Mouse (Mus musculus): ENCODE measurements around the gene Haspin. TPM values are rescaled to one million over a fixed set of nuclear protein-coding genes. Genes with fewer than 3 reads are reported as not detected.

Gene Haspin
- 0.66 and 1.3 TPM in 2 replicates for polyA plus RNA-seq (2012; rRNA removed)

DNA sequence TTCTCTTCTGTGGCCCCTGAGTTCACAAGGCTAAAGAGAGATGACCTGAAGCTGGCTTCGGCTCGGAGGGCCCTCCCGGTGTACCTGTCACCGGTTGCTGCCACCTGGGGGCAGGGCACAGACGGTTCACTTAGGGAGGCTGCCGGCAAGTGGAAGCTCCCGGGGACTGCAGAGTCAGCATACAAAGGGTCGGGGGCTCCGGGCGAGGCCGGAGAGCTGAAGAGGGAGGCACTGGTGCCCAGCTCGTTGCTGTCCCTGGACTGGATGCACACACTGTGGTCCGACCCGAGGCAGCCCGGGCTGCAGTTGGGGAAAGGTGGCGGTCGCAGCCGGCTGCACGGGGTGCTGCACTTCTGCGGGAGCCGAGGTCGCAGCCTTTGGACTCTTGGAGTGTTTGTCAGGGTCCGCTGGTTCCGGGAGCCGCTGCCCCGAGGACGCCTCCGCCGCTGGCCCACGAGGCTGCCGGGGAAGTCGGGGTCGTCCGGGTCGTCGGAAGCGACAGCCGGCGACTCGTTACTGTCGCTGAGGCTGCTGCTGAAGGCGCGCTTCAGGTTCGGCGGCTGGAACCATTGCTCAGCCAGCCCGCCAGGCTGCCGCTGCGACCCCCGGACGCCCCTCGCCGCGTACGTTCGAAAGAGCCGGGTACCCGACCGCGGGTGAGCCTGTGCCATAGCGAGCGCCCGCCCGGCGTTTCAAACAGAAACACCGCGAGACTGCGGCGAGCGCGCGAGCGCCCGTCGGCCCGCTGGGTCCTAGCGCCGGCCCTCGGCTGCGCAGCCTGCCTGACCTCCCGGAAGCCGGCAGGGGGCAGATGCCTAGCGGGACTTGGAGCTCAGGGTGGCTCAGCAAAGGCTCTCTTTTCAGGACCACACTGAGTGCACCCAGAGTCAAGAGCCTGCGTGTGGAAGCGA lies at the start of gene Haspin:
Gene Haspin, minus strand, starts transcription at position 704 of the 911 bp plus-strand sequence.
- no peak for DNase-seq (ENCODE audit: low read depth)

DNA sequence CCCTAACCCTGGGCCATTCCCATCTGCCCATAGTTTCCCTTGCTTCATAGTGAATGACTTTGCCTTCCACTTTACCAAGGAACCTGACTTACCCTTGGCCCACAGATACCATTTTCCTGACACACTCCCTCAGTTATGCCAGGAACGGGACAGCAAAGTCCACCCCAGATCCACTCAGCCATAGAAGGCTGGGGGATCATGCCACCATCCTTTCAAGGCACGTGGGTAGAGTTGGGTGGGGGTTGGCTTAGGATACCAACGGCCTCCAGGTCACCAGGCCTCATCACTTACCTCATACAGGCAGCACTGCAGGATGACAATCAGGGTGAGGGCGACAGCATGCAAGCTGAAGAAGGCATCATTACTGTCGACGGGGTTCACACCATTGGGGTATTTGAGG lies 49.1 kb upstream of the Haspin start:
- no peak for DNase-seq (ENCODE audit: low read depth)

DNA sequence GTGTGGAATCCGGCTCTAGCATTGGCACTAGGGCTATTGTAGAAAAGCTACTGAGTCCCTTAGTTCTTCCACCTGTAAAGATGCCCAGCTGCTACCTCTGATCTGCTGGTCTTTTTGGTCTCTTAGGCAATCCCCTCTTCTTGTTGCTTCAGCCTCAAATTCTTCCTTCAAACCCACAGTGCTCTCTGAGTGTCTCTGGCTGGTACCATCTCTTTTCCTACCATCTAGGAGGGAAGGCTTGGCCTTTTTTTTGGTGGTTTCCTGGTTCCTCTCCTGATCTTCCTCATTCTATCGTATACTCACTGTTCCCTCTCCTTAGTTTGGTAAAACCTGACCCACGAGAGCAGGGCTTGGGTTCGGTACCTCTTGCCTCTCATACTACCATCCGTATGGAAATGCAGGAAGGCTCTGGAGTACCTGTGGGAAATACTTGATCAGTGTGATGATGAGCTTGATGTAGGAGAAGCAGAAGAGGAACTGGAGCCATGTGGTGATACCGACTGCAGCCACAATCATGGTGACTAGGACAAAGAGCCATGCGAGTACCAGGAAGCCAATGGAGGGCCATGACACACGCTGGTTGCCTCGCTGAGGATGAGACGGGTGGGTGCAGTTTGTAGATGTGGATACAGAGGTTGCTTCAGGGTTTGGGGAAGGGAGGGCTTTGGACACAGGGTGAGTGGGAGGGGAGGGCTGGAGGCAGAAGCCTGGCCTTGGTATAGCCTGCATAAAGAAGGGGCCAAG lies 48.0 kb upstream of the Haspin start:
- DNase-seq (ENCODE audit: low read depth) = no peak

DNA sequence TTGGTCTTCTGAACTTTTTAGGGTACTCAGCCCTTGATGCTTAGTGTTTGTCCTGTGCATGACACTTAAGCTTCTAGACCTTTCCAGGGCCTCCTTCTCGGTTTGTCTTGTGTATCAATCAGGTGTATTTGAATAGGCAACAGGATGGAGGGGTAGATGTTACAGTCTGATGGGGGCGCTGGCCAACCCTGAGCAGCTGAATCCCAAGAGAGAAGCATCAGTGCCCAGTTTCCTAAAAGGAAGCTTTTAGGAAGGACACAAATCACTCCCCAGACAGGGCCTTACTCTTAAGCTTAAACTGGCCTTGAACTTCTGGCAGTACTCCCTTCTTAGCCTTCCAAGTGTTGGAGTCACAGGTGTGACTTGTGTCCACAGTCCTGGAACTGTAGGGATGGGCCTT lies 39.8 kb upstream of the Haspin start:
- no peak for DNase-seq (ENCODE audit: low read depth)

DNA sequence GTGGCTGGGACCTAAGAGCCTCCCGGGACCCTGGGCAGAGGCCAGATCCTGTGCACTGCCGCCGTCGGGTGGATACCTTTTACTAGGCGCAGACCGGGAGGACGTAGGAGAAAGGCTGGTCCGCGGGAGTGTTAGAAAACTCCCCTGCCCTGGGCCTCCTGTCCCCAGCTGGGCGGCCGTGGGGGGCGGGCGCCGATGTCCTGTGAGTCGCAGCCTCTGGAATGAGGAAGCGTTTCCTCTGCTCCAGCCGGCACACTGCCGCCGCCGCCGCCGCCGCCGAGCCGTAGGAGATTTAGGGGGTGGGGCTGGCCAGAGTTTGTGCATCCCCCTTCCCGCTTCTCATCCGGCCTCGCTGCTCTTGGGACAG lies 39.4 kb upstream of the Haspin start:
- no peak for DNase-seq (ENCODE audit: low read depth)

DNA sequence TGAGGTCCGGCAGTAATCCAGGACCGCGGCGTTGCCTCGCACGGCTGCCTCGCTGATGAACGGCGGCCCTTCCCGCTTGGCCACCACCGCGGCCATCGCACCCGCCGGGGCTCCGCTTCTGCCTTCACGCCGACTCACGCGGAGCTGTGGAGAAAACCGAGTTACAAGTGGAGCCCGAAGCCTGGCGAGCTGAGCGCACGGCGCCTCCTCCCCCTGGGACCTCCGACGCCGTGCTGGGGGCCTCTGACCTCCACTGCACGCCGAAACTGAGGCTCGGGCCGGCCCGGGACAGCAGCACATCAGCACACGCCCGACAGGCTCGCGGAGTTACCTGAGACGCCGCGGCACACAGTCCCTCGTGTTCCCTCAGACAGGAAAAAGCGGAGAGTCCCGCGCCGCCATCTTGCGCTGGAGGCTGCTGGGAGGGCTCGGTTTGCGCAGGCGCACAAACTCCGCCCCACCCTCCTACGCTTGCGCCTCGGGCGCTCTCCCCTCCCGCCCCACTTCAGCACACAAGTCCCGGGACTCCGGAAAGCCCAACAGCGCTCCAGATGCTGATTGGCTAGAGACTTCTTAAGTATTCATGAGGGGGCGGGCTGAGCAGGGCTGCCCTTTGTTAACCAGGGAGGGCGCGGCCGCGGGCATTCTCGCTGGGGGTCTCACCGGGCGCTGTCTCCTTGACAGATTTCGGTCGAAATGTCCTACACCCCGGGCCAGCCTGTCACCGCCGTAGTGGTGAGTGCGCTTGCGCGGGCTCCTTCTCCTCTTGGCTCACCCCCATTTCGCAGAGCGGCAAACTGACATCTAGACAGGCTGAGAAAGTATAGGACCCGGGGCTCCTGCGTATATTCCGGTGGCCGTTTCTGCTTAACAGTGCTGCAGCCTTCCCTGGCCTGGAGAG lies 38.8 kb upstream of the Haspin start, which contains the start of the genes Emc6 and Tax1bp3:
Gene Emc6, minus strand, starts transcription at position 430 of the 901 bp plus-strand sequence.
Gene Tax1bp3, plus strand, starts transcription at position 476 of the 901 bp plus-strand sequence.
- no peak for DNase-seq (ENCODE audit: low read depth)

DNA sequence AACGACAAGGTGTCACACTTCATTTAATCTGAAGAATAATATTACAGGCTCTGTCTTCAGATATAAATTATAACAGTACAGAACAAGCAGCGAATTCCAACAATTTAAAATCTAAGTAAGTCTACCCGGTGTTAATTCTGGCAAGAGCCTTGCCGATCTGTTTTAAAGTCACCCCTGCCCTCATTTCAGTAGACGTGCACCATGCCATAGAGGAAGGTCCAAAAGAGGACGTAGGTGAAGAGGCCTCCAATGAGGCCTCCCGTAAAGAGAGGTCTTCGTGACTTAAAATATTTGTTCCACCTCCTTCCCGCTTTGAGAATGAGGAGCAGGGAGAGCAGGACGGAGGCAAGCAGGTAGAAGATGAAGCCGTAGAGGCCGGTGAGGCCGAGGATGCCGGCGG lies 38.1 kb upstream of the Haspin start:
- DNase-seq (ENCODE audit: low read depth) = no peak

DNA sequence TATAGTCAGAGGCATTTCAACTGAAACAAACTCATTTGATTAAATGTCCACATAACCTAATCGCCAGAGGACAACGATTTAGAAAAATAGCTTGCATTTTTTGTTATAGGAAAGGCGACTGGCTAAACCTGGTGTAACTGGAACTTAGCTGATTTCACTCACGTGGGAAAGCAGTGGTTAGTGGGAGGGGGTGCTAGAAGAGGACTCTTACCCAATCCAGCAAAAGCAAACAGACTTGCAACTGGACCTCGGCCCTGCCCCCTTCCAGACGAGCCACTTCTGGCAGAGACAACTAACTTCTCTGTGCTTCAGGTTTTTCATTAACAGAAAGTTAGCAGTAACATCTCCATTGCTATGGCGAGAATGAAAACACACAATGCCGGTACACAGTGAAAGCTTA lies 37.5 kb upstream of the Haspin start:
- DNase-seq (ENCODE audit: low read depth) = no peak

DNA sequence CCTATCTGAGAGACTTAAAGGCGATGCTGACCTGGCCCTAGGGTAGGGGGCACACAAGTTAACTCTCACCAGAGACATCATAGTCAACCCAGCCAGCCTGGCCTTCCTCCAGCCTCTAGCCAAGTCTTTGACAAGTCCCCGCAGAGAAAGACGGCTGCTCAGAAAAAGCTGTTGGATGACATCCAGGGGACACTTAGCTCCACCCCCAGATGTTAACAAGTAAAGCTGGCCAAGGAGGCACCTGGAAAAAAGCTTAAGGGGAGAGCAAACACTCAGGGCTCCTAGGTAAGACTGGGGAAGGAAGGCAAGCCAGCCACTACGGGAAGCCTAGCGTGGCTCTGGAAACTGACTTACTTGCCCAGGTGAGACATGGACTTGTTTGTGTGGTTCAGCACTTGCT lies 34.1 kb upstream of the Haspin start:
- no peak for DNase-seq (ENCODE audit: low read depth)

DNA sequence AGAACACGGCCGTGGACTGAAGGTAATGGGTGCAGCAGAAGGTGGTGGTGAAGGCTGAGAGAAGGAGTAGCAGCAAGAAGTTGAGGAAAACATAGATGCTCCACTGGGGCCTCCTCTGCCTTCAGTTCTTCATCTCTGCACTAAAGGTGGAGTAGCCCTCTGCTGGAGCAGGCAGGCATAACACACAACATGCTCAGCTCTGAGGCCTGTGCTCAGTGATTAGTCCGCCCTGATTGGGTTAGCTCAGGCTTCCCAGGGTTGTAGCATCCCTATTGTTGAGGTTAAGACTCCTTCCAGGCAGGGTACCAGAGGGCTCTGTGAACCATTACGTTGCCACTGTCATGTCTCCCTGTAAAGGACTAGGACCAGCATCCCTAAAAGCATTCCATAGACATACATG lies 31.1 kb upstream of the Haspin start:
- DNase-seq (ENCODE audit: low read depth) = no peak

DNA sequence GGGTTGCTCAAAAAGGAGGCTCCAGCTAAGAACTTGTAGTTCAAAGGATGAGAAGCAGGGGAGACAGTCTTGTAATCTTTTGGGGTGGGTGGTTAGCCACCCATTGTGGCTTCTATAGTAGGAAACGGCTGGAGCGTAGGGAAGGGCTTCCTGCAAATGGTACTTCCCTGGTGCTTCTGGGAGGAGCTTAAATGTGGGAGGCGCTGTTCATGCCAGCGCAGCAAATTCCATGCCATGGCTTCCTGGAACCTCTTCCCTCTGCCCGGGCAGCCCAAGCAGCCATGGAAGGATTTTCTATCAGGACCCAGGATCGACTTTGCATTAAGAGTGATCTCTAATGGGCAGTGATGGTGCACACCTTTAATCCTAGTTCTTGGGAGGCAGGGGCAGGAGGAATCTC lies 30.5 kb upstream of the Haspin start:
- DNase-seq (ENCODE audit: low read depth) = no peak

DNA sequence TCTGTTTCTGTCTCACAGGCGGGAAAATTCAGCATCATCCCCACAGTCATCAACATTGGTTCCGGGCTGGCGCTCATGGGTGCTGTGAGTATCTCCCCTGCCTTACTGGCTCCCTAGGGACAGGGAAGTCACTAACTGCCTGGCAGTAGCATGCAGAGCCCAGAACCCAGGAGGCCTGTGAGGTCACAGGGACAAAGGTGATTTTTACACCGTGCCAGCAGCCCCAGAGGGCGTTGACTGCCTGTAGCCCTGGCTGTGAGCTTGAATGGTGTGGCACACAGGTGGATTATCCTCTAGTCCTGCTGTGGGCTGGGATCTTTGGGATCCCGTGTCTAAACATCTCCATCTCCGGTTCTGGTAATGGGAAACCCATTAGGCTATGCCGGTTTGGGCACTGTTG lies 30.0 kb upstream of the Haspin start:
- no peak for DNase-seq (ENCODE audit: low read depth)

DNA sequence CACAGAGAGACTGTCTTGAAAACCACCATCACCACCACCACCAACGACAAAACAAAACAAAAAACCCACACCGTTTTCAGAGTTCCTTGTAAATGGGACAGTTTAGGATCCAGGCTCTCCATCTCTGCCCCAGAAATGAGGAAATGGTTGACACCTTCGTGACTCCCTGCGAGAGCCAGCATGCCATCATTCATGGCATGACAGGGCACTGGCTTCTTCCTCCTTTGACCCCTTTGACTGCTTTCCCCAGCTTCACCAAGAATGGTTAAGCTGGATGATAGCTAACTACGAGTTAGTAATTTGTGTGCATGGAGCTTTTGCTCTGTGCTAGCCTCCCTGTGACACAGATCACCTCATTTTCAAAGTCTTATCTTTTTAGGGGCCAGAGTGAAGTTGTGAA lies 24.2 kb upstream of the Haspin start:
- DNase-seq (ENCODE audit: low read depth) = no peak

DNA sequence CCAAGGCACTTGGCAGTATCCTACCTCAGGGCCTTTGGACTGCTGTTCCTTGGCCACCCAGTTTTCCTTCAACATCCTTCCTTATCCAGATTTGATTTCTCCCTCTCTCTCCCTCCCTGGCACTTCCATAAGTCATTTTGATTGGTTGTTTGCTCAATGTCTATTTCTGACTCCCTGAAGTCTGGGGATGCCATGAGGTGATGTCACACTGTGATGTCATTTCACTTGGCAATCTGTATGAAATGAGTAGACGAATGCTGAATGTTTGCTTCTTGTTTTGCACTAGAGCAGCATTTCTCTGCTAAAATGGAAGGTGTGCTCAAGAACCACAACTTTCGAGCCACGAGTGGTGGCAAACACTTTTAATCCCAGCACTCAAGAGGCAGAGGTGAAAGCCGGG lies 23.5 kb upstream of the Haspin start:
- DNase-seq (ENCODE audit: low read depth) = no peak

DNA sequence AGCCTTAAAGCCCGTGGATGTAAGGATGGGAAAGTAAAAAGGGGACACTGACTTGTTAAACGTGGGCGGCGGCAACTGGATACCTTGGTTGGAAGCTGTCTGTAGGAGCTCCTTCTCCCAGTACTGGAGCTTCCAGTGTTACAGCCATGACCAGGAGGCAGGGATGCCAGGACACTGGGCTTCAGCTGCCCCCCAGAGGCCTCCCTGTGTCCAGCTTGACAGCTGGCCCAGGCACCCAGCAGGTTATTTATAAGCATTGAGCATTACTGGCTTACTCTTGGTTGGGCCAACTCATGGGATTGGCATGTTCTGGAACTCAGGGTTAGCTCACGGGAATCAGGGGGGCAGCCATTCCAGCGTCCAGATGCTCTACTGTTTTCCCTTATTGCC lies 22.7 kb upstream of the Haspin start:
- DNase-seq (ENCODE audit: low read depth) = no peak

DNA sequence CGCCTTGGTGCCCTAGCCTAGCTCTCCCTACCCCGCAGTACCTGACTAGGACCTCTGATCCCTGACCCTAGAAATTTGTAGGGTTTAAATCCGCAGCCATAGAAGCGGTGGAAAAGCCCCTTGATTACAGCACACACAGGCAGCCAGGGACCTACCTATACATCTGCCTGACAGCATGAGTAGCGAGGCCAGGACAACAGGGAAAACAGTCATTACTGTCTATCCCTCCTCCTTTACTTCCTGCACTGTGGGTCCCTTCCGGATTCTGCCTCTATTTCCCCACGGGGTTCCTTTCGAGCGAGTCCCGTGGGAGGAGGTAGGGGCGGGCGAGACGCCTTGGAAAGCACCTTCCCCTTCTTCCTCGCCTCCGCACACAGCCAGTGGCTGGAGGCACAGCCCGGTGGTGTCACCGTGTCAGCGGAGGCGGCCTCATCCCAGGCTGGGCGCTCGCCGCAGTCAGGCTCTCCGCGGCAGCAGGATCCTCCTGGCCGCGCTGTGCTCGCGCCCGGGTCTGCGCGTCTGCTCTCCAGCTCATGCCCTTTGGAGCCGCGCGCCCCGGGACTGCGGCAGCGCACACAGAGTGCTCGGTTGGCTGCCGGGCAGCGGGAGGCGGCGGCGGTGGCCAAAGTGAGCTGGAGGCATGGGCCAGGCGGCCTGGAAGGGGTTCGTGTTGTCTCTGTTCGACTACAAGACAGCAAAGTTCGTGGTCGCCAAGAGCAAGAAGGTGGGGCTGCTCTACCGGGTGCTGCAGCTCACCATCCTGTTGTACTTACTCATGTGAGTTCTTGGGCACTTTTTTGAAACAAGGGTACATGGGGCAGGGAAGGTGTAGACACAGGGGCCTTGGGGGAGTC lies 22.1 kb upstream of the Haspin start, which contains the start of gene P2rx5:
Gene P2rx5, plus strand, starts transcription at position 465 of the 854 bp plus-strand sequence.
- no peak for DNase-seq (ENCODE audit: low read depth)

DNA sequence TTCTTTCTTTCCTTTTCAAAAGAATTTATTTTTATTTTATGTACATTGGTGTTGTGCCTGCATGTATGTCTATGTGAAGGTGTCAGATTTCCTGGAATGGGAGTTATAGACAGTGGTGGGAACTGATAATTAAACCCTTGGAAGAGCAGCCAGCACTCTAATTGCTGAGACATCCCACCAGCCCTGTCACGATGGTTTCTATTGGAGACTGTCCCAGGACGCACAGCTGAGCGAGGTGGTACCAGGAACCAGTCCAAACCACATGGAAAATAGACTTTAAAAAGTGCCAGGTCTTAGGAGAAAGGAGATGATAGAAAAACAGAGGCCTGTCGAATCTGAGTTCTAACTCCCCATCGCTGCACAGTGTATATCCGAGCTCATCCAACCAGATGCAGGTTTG lies 17.0 kb upstream of the Haspin start:
- DNase-seq (ENCODE audit: low read depth) = no peak

DNA sequence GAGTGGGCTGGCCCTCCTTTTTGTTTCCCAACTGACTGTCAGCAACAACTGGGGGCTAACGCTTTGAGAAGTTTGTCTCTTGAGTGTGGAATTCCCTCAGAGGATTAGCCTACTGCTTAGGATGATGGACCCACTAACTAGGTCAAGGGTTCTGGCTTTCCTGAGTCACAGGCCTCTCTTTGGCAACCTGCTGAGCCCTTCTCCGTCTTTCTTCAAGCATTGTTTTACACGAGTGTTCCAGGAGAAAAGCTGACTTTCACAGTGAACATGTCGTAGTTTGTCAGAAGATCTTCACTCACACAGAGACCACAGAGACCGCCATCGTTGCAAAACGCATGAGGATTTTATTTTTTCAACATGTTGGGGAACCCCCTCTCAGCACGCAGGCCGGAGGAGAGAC lies 10.1 kb upstream of the Haspin start:
- DNase-seq (ENCODE audit: low read depth) = no peak

DNA sequence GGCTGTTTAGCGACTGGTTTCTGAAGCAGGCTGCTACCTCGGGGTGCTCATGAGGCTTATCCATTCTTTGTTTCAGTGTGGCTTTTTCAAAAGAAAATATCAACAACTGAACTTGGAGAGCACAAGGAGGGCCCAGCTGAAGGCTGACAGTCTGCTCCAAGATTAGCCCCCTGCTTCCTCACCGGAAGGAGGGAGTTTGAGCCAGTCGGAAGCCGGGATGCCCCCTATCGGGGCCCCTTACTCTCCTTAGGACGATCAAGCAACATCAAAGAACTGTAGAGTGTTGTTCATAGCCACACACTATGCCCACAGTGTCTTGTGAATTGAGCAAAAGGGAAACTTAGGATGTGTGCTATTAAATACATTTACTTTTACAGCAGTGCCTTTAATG lies 8.9 kb upstream of the Haspin start:
- no peak for DNase-seq (ENCODE audit: low read depth)

DNA sequence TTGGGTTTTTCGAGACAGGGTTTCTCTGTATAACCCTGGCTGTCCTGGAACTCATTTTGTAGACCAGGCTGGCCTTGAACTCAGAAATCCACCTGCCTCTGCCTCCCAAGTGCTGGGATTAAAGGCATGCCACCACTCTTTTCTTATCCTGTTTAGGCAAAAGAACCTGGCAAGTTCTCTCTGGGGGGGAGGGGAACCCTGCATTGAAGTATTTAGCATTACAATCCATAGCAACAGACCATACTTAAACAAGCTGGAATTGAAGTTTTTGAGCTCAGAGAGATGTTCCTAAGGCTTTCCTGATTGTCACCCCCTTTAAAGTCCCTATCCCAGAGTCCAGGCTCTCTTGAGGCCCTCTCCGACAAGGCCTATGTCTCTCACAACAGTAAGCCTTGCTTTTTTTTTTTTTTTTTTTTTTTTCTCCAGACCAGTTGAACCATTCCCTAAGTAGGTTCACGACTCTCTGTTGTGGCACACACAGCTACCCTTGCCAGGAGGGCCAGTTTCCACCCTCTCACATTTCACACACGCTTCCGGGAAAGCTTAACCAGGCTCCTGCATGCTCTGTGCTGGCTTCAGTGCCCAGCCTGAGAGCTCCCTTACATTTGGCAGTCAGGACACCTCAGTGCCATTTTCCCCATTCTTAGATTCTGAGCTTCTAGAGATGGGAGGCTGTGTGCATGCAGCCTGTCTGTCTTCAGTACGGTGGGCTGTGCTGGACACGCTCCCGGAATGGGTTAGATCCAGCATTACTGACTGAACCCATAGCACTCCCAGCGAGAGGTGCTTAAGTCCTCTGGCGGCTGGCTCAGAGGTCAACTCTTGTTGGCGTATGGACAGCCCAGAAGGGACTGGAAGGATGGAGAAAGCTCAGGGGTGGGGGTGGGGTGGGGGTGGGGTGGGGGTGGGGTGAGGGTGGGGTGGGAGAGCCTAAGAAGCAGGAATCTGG lies 8.2 kb upstream of the Haspin start:
- no peak for DNase-seq (ENCODE audit: low read depth)
